Mouse (Mus musculus): ENCODE results near the gene AC131692.1.

DNA sequence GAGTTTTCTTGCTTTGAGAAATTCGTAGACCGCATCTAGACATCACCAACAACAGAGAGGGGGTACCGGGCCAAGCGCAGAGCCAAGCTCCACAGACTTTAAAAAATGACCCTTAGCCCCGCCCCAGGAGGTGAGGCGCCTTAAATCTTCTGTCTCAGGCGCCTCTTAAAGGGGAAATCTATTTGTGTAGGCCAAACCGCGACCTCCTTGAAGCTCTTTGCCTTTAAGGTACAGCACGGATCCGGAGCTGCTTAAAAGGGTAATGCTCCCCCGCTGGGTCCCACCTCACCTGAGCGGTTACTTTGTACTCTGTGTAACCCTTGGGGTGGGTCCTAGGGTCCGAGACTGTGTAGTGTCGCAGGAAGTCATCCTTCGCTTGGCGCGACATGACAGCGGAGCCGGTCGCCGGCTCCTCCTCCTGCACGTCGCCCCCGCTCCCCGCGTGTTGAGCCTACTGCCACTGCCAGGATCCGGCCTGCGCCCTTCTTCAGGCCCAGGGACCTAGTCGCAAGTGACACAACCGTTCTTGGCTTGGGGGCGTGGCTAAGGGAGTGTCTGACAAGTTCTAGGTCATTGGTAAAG, 33.6 kb downstream of the AC131692.1 start, which contains the start of gene Snx15:
- TF ChIP-seq POLR2A (IDR thresholded peaks at IDR 0.05; ENCODE audit: borderline replicate concordance, low read depth, low read length) (no peak), CTCF (IDR thresholded peaks at IDR 0.05; ENCODE audit: low read depth, low read length) (no peak)

All from bone marrow macrophage, adult 2 months (primary cell).